Mouse (Mus musculus) brain, embryonic 14.5 days (tissue): Measurements from ENCODE around the gene Racgap1.

Experiments used
- CTCF ChIP-seq: fragments of 200-500 bp; IDR thresholded peaks from 2 replicates; pipeline ENCODE4 v1.5.1; 2012; ENCODE audit warnings: inconsistent platforms, mild to moderate bottlenecking, moderate library complexity, borderline replicate concordance; ENCODE audit not compliant: insufficient read depth, insufficient read length; ENCODE audit errors: extremely low read depth
- POLR2A ChIP-seq: fragments of 200-500 bp; IDR thresholded peaks from 2 replicates; pipeline ENCODE4 v1.6.1; 2012; ENCODE audit warnings: mild to moderate bottlenecking, inconsistent platforms, borderline replicate concordance; ENCODE audit not compliant: poor library complexity, insufficient read depth, insufficient read length, severe bottlenecking; ENCODE audit errors: extremely low read depth

DNA sequence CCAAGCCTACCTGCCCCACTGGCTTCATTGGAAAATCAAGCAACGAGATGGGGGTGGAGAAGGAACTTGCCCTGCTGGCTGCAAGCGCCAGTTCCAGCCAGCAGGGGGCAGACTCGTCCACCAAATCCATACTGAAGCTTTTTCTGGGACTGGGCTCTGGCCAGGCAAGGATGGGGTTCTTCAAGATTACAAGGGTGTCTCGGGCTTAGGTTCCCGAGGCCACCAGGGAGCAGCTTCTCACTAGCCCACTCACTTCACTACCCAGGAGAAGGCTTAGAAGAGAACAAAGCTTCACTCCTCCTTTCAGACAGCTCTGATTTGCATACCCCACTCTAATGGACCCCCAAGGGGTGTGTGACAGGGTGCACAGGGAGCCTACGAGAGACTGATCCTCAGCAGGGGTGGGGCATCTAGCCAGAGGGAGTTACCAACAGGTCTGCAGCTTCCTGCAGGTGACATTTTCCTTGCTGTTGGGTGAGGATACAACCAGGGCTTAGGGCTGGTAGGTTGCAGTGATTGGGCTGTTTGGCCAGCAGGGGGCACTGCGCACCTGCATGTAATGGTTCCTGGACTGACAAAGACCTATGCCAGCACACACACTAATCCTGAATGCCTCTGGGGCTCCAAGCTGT lies 55.3 kb downstream of the Racgap1 start:
- TF ChIP-seq CTCF (peak; percentile 99), POLR2A (no peak)
